Mouse (Mus musculus) adrenal gland, postnatal 14 days (tissue): ENCODE measurements around the gene Tmem43. TPM values are rescaled to one million over a fixed set of nuclear protein-coding genes. Genes with fewer than 3 reads are reported as not detected.
A peak's percentile ranks its signal among the peaks of the same experiment; 100 is the strongest.

Experiments used
- DNase-seq: peaks from one replicate; pipeline ENCODE4 v3.0.0; 2021; ENCODE audit warnings: mixed read lengths
- total RNA-seq: library from RNA; stranded (reverse); gene quantifications from 2 replicates; pipeline ENCODE4 v1.2.3, GENCODE M21; 2021

The Tmem43 gene
- total RNA-seq, 1 experiment from 2014 or later, result 27.6 TPM

- DNase-seq, result no peak
These were observed 60.3 kb downstream of the Tmem43 start for GRCm38 (mm10) chr6:91533771-91534170.

- no peak for DNase-seq
These were observed 60.8 kb downstream of the Tmem43 start for GRCm38 (mm10) chr6:91534268-91534667.

GRCm38 (mm10) chr6:91535231-91535630, 61.7 kb downstream of the Tmem43 start:
- peak; percentile 37 for DNase-seq

- no peak for DNase-seq
These were observed 62.7 kb downstream of the Tmem43 start for GRCm38 (mm10) chr6:91536047-91536765.

Other genes starting within 250 kb of the Tmem43 start
- not detected in 2 replicates for gene Wnt7a, start 62.3 kb upstream of the Tmem43 start, total RNA-seq
- 16.2 and 20.0 TPM in 2 replicates for gene Chchd4, start 157 bp upstream of the Tmem43 start, total RNA-seq
- 12.5 and 14.6 TPM in 2 replicates for gene Xpc, start 42.2 kb downstream of the Tmem43 start, total RNA-seq
- gene Lsm3, start 42.2 kb downstream of the Tmem43 start, total RNA-seq, result 38.2 and 39.5 TPM in 2 replicates
- gene Slc6a6, start 210.3 kb downstream of the Tmem43 start, total RNA-seq, result 259 and 278 TPM in 2 replicates